Comparison of ENCODE assay signal across 21 mouse cellular contexts in genomic region chr6:94509220-94509619, GRCm38 (mm10). TPM values are rescaled to one million over a fixed set of nuclear protein-coding genes. Genes with fewer than 3 reads are reported as not detected.
A peak's percentile ranks its signal among the peaks of the same experiment; 100 is the strongest.
DNase-seq lines count a peak whose midpoint lies in the region; ATAC-seq and TF ChIP-seq lines count a peak whose summit lies in the region.
"Had no signal": no experiment of that assay in that cellular context is flagged by ENCODE, and none has a peak within 500 bp of the region (broad histone marks: within the 10 kb centered on the region; RNA-seq: fewer than 3 reads in every experiment).

No protein-coding gene starts in this region.

- no peaks in the 10 kb centered on the region for H3K27me3 ChIP-seq in MEL (ENCODE audit: control insufficient read depth in 1 of 2, insufficient read depth in 2 of 2, low read length in 2 of 2)
- no peaks in the 10 kb centered on the region for H3K27me3 ChIP-seq in splenic B cell, adult 2 months (ENCODE audit: control insufficient read depth, insufficient read depth, low read length, poor library complexity, severe bottlenecking)
- H3K27me3 ChIP-seq: embryonic facial prominence, embryonic 13.5 days; forebrain, embryonic 15.5 days; hindbrain, embryonic 12.5 days; lung, embryonic 15.5 days had no signal

- intact Hi-C loops in gastrocnemius, postnatal 36 days (cut with DNase I), result no loop called here
- intact Hi-C loops in heart, postnatal 14 days (cut with DNase I), result no loop called here

- no peak for TF ChIP-seq CTCF in MEL (IDR thresholded peaks at IDR 0.05 in 2 of 3, conservative IDR thresholded peaks at IDR 0.05 in 1 of 3; ENCODE audit: control insufficient read depth in 1 of 3, insufficient read depth in 1 of 3, low read depth in 2 of 3, low read length in 3 of 3, poor library complexity in 1 of 3, severe bottlenecking in 1 of 3)

- TF ChIP-seq POLR2A in MEL (IDR thresholded peaks at IDR 0.05; ENCODE audit: control insufficient read depth in 1 of 2, insufficient read depth in 1 of 2, low read depth in 1 of 2, low read length in 2 of 2, poor library complexity in 1 of 2), result no peak

- H3K79me2 ChIP-seq in MEL (ENCODE audit: control insufficient read depth, insufficient read depth, low read length, poor library complexity), result 0 out of 2 replicates have a peak, but pooled peaks cover 1% of the 10 kb centered on the region

- peak; percentile 27 for DNase-seq in thymus, postnatal 25 days
- no peak for DNase-seq in thymus, postnatal 10 days (ENCODE audit: low spot score in 2 of 2)
- peak; percentile 73 for DNase-seq in MEL (ENCODE audit: low read depth, low spot score)
- peak; percentile 24 for DNase-seq in splenic B cell, adult 2 months (ENCODE audit: low read depth, low spot score)
- no peak for DNase-seq in gastrocnemius, postnatal 36 days
- DNase-seq in adrenal gland, adult 8-10 months, result no peak
- no peak for DNase-seq in heart, postnatal 14 days
- DNase-seq: cerebellum, adult 9-11 months; gastrocnemius, postnatal 14 days; kidney, adult 18-20 months; right cerebral cortex, postnatal 25 days had no signal

- peak overlapping the region; percentile 74 for H3K27ac ChIP-seq in MEL (ENCODE audit: control insufficient read depth, low read depth, low read length)
- H3K27ac ChIP-seq: embryonic facial prominence, embryonic 13.5 days; forebrain, embryonic 15.5 days; hindbrain, embryonic 12.5 days; kidney, postnatal 0 days; lung, embryonic 15.5 days; stomach, postnatal 0 days had no signal

- H3K4me3 ChIP-seq in MEL (ENCODE audit: control insufficient read depth in 1 of 2, insufficient read depth in 1 of 2, low read depth in 2 of 2, low read length in 2 of 2), result no peak overlapping the region
- H3K4me3 ChIP-seq: embryonic facial prominence, embryonic 13.5 days; forebrain, embryonic 15.5 days; hindbrain, embryonic 12.5 days; lung, embryonic 15.5 days had no signal

- TF ChIP-seq EP300 in MEL (IDR thresholded peaks at IDR 0.05; ENCODE audit: low read depth in 1 of 2, low read length in 2 of 2), result 0 out of 4 replicates have a peak, but pooled peaks of 1 of the 2 experiments have one; percentile 3

- H3K36me3 ChIP-seq in MEL (ENCODE audit: control insufficient read depth in 1 of 2, insufficient read depth in 2 of 2, low read length in 2 of 2), result peaks cover 5 to 10% of the 10 kb centered on the region in 2 experiments
- no peaks in the 10 kb centered on the region for H3K36me3 ChIP-seq in splenic B cell, adult 2 months (ENCODE audit: control insufficient read depth, insufficient read depth, low read length, poor library complexity, severe bottlenecking)
- H3K36me3 ChIP-seq: embryonic facial prominence, embryonic 13.5 days; forebrain, embryonic 15.5 days; hindbrain, embryonic 12.5 days; lung, embryonic 15.5 days had no signal

- H3K9ac ChIP-seq in MEL (ENCODE audit: control insufficient read depth, low read depth, low read length, poor library complexity, severe bottlenecking), result no peak overlapping the region
- H3K9ac ChIP-seq: embryonic facial prominence, embryonic 13.5 days; forebrain, embryonic 15.5 days; hindbrain, embryonic 12.5 days; lung, embryonic 15.5 days had no signal

- peak; percentile 69 to 87 for ATAC-seq in hematopoietic stem cell, adult 5-6 weeks (replicated peaks in 1 of 2; ENCODE audit: insufficient read depth in 1 of 2, low FRiP score in 2 of 2, low TSS enrichment in 1 of 2, low read depth in 1 of 2, poor library complexity in 2 of 2, severe bottlenecking in 2 of 2)
- ATAC-seq: activated CD4-positive, CD25-positive, alpha-beta regulatory T cell, adult 4 months; CD4-positive, CD25-positive, alpha-beta regulatory T cell, adult 4 months; forebrain, embryonic 15.5 days; midbrain, embryonic 16.5 days had no signal

- H3K4me1 ChIP-seq in MEL (ENCODE audit: control insufficient read depth in 1 of 2, insufficient read depth in 2 of 2, low read length in 2 of 2), result peaks cover 7 to 13% of the 10 kb centered on the region in 2 experiments
- H3K4me1 ChIP-seq: embryonic facial prominence, embryonic 13.5 days; forebrain, embryonic 15.5 days; hindbrain, embryonic 12.5 days; lung, embryonic 15.5 days had no signal

- H3K9me3 ChIP-seq in MEL (replicated peaks; ENCODE audit: insufficient read depth, low read length), result no peaks in the 10 kb centered on the region
- H3K9me3 ChIP-seq: embryonic facial prominence, embryonic 13.5 days; forebrain, embryonic 15.5 days; hindbrain, embryonic 12.5 days; lung, embryonic 15.5 days had no signal

- TF ChIP-seq RAD21 in MEL (IDR thresholded peaks at IDR 0.05; ENCODE audit: low read depth, low read length), result no peak

TF ChIP-seq in MEL, 35 proteins besides CTCF, POLR2A, EP300 and RAD21:
- 0 out of 2 replicates have a peak, but pooled peaks have one; percentile 13 for TF ChIP-seq MXI1 (IDR thresholded peaks at IDR 0.05; ENCODE audit: low read depth, low read length)
- TF ChIP-seq SIN3A (IDR thresholded peaks at IDR 0.05; ENCODE audit: low read length), result 0 out of 2 replicates have a peak, but pooled peaks have one; percentile 23
- peak; percentile 89 for TF ChIP-seq MAFK (IDR thresholded peaks at IDR 0.05; ENCODE audit: borderline replicate concordance, low read depth, low read length)
- no peak for TF ChIP-seq TBP (IDR thresholded peaks at IDR 0.05; ENCODE audit: low read depth, low read length)

RNA-seq across cellular contexts. Expression of gene Slc25a26, which starts 9.1 kb away (rescaled TPM):
- total RNA-seq in MEL (2012; rRNA removed), result 6.2 and 8.1 TPM in 2 replicates
- 10 to 100 TPM in 1 of 2 experiments, not detected in 1; 11.5 TPM for polyA plus RNA-seq in MEL (2012; ENCODE audit: insufficient read depth in 1 of 2, insufficient read length in 2 of 2, low read depth in 1 of 2, low replicate concordance in 2 of 2, missing spikeins in 1 of 2)
- total RNA-seq in hematopoietic stem cell, adult 5-6 weeks (2017), result 5.3 and 11.9 TPM in 2 replicates
- 10 to 100 TPM; 14.4 to 15.6 TPM for total RNA-seq in gastrocnemius, postnatal 36 days (2021)
- 10 to 100 TPM; 11.0 to 18.0 (median 14.9) TPM for total RNA-seq in adrenal gland, adult 8-10 months (2022)
- 10 to 100 TPM; 11.4 to 14.6 TPM for total RNA-seq in heart, postnatal 14 days (2021)

Comparison
In these comparisons a context has a peak if more than half of its experiments do, and no peak if none do; other contexts are left out.
1. DNase-seq: peak in thymus, postnatal 25 days (single experiment), MEL (single experiment) and splenic B cell, adult 2 months (single experiment); none in thymus, postnatal 10 days (0 of 2), gastrocnemius, postnatal 36 days (0 of 2), adrenal gland, adult 8-10 months (single experiment) and heart, postnatal 14 days (0 of 2).